Mouse (Mus musculus): ENCODE results near the gene Tecpr2.

- TF ChIP-seq CTCF (IDR thresholded peaks at IDR 0.05), result no peak
- no peak for TF ChIP-seq POLR2A (IDR thresholded peaks at IDR 0.05; ENCODE audit: insufficient read depth, low read depth, low read length)
Measured at GRCm38 (mm10) chr12:111004142-111004541, 115.1 kb downstream of the Tecpr2 start.

Measured in heart, adult 2 months (tissue).